Mouse (Mus musculus) cerebellum, postnatal 4 days (tissue): ENCODE data around the gene Fmc1.
"Not testable (repeated sequence)": the region's sequence is repeated elsewhere in the genome, so short reads cannot be mapped to it uniquely, and the experiment has no call there.

ENCODE experiments used
- DNase-seq, 2 experiments: peaks; one replicate each; pipeline ENCODE4 v3.0.0; 2022; ENCODE audit warnings: low spot score in 2 of 2, mixed read lengths in 1 of 2

Fmc1 gene

DNA sequence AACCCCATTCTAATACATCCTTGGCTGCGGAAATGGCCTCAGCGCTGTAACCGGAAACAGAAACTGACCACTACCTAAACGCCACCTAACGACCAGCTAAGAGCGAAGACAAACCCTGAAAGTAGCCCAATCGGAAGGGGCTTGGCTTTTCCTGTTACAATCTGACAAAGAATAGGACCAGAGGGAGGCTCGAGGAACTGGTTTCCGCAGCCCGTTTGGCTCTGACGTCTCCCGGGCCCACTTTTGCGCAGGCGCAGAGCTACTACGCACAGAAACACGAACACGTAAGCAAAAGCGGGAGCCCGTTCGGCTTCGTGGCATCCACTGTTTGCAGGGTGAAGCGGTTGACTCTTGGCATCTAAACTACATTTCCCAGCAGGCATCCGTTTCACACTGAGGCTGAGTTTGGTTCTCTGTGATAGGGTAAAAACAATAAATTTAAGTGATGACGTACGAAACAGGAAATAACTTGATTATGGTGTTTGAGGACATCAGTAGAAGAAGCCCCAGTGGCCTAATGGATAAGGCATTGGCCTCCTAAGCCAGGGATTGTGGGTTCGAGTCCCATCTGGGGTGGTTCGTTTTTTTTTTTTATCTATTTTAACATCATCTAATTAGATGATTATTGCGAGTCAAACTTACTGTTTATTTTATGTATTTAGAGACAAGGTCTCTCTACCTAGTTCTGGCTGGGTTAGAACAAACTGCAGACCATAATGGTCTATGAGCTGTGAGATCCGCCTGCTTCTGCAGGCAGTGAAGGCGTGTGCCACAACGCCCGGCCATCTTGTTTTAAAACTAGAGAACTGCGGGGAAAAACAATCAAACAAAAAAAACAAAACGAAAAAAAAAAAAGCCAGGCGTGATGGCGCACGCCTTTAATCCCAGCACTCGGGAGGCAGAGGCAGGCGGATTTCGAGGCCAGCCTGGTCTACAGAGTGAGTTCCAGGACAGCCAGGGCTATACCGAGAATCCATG lies at the start of gene Fmc1:
Gene Fmc1, plus strand, starts transcription at position 75 of the 978 bp plus-strand sequence.
- peak; percentile 93 to 95 for DNase-seq

DNA sequence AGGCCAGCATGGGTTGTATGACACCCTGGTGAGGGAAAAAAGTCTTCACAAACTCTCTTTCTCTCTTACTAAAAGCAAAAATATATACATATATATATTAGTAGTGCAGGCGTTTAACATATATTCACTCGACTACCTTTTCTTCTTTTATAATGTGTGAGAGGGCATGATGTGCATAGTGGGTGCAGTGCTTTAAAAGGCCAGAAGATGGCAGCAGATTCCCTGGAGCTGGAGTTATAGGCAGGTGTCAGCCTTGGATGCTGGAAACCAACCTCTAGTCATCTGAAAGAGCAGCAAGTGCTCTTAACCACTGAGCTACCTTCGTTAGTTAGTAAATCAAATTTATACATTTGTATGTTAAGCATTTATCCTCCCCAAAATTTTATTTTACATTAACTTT lies 40.8 kb upstream of the Fmc1 start:
- peak in 1 of 2 experiments; percentile 41 for DNase-seq

DNA sequence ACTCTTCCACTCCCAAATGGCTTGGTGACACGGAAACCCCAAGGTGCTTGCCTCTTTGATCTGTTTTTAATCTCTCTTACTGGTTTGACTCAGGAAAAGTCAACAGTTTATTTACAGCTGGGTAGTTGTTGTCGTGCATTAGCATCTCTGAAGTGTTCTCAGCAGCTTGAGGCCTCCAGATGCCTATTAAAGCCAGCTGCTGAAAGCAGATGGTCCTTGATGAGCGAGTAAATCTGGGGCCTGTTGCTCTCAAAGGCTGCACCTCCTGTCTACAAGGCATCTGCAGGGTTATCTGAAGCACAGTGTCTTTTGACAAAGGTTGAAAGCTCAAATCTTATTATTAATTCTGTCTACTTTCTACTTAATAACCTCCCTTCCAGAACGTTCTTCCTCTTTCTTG lies 37.7 kb upstream of the Fmc1 start:
- no peak for DNase-seq

DNA sequence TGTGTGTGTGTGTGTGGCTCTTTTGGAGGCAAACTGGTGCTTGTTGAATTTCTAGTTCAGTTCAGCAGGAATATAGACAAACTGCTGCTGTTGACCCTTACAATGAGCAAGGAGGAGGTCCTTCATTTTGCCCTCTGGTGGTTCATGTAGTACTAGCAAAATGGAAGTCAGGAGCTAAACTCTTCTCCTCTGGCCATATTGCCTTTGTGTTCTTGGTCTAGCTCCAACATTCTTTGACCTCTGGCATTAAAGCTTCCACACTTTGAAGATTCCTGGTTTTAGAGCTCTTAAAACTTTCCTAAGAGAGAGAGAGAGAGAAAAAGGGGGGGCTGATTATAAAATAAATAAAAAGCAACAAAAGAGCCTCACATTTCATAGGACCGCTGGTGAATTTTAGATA lies 21.2 kb upstream of the Fmc1 start:
- DNase-seq = no peak

DNA sequence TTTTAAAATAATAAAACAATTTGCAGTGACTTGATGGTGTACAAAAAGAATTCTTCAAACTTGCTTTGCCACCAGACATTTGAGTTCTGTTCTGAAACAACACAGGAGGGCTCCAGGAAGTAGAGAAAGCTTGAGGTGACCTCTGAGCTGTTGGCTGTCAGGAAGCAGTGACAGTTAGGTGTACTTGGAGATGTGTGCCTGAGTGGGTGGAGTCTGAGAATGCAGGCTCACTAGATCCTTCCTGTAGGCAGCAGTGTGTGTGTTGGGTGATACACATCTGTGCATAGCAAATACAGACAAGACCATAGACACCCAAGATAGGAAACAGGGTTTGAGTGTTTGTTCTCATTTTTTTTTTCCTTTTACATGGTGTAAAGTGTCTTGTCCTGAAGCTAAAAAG lies 20.5 kb upstream of the Fmc1 start:
- no peak for DNase-seq

DNA sequence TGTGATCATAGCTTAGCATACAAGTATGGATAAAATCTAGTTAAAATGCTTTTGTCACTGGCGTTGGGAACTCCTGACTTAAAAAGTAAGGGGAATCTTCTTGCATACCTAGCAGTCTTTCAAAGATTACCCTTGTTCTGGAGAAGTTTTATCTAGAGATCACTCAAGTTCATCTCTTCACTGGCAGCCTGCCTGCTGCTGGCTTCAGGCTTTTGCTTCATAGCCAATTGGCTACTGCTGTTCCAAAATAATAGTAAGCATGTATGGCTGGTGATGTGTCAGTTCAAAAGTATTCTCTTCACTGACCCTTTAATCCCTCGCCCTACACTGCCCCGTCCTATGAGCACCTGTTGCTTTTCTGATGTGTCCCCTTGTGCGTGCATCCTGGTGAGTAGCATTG lies 18.1 kb upstream of the Fmc1 start:
- DNase-seq = no peak

DNA sequence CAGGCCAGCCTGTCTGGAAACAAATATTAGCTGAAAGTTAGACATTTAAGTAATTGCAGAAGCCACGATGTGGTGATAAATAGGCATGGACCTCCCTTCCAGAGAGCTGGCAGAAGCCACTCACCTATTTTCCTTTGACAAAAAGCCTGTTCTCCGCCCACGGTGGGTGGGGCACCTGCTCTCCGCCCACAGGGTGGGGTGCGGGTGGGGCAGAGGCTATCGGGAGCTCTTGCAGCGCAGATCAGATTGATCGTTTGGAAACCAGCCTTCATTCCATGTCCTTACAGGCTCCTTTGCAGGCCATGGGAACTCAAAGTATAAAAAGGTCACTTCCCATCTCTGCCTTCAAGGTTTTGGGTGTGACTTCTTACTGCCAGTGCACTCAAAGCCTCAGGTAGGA lies 9.5 kb upstream of the Fmc1 start:
- no peak for DNase-seq

DNA sequence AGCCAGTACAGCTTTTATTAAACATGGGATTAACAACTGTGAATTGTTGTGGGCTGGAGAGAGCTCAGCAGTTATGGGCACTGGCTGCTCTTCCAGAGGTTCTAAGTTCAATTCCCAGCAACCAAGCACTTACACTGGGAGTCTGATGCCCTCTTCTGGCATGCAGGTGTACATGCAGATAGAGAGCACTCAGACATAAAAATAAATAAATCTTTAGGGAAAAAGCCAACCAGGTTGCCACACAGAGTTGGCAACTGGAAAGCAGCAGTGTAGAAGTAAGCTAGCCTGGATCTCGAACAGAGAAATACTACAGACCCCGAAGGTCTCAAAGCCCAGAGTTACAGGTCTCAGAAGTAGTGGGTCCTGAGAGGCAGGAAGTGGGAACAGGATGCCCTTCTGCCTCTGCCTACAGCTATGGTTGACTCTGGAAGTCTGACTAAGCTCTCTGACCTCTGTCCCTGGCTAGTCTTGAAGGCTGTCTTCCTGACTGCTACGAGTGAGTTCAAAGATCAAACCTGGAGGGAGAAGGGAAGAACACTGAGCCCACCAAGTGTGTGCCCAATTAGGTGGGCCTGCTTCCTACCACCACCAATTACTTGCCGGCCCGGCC lies 2.0 kb upstream of the Fmc1 start:
- DNase-seq = no peak

DNA sequence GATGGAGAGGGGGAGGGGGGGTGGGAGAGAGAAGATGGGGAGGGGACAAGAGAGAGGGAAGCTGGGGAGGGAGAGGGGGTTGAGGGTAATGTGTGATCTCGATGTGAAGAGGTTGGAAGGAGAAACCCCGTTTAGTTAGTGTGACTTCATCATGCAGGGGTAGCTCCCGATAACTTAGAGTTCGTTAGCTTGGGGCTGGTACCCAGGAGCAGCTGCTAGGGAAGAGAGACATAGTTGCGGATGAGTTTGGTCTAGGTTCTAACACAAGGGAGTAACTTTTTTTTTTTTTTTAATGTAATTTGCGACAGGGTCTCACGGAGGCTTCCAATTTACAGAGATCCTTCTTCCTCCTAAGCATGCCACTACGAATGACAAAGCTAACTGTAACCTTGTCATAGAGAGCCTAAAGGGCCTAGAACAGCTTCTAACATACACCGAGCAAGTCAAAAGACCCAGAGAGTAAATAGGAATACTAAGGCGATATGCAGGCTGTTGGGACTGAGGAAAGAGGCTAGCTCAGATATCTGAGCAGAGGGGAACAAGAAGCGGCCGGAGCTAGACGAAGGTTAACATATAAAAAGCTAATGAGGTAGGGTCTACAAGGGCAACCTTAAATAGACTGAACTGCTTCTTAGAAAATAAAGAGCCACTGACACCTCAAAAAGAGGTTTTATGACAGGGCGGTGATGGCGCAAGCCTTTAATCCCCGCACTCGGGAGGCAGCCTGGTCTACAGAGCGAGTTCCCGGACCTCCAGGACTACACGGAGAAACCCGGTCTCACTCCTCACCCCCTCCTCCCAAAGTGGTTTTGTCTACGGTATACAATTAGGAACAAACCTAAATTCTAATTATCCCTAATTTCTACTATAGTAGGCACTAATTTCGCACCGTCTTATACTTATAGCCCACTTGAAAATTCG lies 542 bp upstream of the Fmc1 start:
- peak in 1 of 2 experiments; percentile 41 for DNase-seq

DNA sequence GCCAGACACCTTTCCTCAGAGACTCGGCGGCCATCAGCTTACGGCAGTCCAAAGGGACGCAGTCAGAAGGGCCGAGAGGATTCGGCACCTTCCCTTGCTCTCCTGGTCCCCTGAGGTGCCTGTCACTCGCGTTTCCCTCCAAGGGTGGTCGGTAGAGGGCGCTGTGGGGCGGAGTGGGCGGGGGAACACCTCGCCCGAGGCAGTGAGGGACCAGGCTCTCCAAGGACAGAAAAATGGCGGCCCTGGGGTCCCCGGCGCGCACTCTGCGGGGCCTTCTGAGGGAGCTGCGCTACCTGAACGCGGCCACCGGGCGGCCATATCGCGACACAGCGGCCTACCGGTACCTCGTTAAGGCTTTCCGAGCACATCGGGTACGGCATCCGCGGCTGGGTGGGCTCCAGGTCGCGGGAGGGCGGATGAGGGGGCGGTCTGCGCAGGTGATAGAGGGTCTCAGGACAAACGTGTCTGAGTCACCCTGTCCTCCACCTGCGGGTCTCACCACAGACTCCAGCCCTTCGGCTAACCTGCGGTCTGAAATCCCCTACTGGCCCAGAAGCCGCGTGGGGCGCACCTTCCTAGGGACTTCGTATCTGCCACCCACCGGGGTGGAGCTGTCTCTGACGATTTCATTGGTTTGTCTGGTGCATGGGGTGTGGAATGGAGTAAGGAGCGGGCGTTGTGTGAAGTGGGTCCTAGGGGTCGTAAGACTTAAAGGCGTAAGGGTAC lies 1.5 kb downstream of the Fmc1 start:
- peak; percentile 100 for DNase-seq

DNA sequence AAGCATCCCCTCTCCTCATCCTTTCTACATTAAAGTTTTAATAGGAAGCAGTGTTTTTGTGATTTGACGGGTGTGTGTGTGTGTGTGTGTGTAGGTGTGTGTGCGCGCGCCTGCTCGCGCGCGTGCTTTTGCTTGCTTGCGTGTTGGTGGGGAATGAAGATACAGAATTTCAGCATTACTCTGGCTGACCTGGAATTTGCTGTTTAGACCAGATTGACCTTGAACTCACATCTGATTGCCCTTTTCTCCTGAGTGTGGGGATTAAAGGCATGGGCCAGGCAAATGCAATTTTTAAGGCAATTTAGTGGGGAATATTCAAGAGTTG lies 2.0 kb downstream of the Fmc1 start:
- peak in 1 of 2 experiments; percentile 16 for DNase-seq

DNA sequence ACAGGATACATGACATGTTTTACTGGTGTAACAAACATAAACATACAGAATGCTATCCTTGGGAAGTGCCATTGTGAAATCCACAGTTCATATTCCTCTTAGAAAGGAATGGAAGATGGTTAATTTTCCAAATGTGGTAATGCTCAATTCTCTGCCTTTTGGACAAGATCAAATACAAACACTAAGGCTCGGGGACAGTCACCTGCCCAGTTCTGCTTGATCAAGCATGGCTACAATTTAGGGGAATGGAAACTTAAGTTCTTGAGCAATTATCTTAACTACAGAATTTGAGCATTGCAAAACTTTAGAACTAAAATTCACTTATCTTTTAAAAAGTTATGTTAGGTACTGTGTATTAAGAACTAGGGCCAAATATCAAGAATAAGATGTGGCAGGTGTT lies 2.5 kb downstream of the Fmc1 start:
- no peak for DNase-seq

DNA sequence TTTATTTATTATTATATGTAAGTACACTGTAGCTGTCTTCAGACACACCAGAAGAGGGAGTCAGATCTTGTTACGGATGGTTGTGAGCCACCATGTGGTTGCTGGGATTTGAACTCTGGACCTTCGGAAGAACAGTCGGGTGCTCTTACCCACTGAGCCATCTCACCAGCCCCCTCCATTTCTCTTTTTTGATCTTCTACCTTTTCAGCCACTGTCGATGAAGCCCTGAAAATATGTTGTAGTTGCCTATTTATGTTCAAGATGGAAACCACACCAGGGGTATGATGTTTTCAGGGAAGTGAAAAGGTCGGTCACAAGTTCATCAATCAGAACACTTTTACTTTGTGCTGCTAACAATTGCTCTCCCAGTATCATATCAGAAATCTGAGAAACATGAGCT lies 10.8 kb downstream of the Fmc1 start:
- not testable (repeated sequence) for DNase-seq

DNA sequence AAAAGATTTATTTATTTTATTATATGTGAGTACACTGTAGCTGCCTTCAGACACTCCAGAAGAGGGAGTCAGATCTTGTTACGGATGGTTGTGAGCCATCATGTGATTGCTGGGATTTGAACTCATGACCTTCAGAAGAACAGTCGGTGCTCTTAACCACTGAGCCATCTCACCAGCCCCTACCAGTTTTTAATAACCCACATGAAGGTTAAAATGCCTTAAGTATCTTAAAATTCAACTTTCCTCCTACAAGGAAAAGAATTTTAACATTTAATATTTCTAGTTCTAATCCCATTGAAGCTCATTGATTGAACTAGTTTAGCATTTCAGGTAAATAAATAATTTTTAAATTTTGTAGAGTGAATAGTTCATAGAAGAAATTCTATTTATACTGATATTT lies 13.7 kb downstream of the Fmc1 start:
- not testable (repeated sequence) for DNase-seq

DNA sequence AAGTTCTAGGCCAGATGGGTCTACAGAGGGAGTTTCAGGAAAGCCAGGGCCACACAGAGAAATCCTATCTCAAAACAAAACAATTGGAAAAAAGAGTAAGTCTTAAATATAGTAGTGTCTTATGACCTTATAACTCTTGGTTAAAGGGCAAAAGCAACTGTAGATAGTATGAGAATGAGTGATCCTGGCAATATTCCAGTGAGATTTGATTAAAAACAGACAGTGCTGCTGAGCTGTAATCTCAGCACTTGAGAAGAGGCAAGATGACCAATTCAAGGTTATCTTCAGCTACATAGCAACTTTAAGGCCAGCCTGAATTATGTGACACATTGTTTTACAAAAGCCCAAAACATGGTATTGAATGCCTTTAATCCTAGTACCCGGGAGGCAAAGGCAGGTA lies 14.4 kb downstream of the Fmc1 start:
- DNase-seq = no peak

DNA sequence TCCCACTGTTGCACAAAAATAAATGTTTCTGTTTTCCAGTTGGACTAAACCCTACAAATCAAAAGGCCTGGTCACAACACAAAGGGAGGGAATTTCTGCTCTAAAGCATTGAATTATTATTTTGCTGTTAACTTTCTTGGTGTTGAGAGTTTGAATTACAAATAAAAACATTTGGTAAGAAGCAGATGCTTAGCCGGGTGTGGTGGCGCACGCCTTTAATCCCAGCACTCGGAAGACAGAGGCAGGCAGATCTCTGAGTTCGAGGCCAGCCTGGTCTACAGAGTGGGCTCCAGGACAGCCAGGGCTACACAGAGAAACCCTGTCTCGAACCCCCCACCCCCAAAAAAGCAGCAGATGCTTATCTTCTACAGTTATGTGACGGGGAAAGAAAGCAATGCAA lies 15.3 kb downstream of the Fmc1 start:
- not testable (repeated sequence) for DNase-seq

DNA sequence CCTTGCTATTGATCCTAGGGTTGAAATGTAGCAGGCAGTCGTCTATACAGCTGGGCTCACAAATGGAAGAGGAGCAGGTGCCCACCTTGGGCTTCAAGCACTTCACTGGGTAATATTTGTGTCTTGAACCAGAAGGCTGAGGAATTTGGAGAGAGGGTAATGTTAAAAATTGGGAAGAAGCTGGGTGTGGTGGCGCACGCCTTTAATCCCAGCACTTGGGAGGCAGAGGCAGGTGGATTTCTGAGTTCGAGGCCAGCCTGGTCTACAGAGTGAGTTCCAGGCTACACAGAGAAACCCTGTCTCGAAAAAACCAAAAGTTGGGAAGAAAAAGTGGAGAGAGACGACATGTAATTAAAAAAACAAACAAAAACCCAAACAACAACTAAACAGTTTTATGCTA lies 16.5 kb downstream of the Fmc1 start:
- DNase-seq = not testable (repeated sequence)

DNA sequence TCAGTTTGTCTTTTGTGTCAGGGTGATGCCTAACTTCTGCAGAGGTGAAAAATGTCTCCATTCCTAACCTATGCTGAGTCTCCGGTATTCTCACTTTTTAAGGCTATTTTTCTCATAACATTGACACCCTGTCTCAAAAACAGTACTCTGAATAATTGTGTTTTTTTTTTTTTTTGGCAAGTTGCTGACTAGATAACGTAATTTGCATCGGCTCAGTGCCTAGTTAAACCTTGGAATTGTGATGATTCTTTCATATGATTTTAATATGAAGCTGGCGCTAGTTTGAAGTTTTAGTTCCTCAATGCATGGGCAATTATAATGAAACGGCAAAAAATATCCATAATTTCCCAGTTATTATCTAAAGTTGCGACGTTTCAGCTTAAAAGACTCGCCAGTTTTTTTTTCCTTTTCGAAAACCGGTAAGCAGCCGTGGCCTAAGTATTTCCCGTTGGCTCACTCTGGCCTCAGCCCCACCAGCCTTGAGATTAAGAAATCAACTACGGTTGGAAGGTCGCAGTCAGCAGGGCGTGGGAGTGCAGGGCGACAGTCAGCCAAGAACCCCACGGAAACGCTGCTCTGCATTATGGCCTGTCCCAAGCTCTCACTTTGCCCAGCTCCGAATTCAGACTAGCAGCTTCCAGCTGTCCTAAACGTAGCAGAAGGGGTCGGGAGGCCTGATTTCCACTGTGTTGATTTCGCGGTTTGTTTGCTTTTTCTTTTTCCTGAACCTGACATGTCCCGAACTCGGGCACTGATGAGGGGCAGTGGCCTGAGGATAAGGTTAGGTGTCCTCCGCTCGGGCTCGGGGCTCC lies 17.2 kb downstream of the Fmc1 start:
- DNase-seq = peak in 1 of 2 experiments; percentile 25

DNA sequence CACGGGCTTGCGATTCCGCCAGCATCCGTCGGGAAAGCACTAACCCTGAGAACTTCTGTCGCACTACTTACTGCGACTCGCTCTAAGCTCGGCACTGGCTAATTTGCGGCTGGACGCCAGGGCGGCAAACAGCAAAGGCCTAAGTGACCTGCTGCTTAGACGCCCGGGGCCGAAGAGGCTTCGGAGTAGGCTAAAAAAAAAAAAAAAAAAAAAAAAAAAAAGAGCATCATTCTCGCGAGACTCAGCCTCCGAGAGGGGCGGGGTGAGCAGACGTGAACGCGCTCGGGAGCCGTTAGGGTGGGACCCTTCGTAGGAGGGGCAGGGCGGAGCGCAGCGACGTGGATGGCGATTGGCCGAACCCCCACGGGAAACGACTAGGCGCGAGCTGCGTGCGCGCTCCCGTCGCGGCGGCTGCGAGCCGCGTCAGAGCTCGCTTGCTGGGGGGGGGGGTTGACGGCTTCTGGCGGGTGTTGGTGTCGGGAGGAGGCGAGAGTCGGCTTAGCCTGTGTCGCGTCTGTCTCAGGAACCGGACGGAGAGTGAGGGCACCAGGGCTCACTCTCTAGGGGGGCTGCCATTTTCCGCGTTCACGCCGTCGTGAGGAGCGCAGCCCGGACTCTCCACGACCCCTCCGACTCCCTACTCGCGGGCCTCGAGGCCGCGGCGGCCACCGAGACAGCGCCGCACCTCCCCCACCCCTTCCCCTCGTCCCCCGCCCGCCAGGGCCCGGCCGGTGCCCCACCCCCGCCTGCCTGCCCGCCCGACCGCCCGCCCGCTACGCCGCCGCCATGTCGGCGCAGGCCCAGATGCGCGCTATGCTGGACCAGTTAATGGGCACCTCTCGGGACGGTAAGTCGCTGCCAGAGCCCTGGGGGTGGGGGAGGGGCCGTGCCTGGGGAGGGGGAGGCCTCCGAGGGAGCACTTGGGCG lies 18.0 kb downstream of the Fmc1 start, which contains the start of gene Luc7l2:
Gene Luc7l2, plus strand, starts transcription at position 273 of the 927 bp plus-strand sequence.
- DNase-seq = peak; percentile 93 to 96
